Mouse (Mus musculus) brown adipose tissue, adult 24 weeks (tissue): Measurements from ENCODE around the gene Snta1. TPM values are rescaled to one million over a fixed set of nuclear protein-coding genes. Genes with fewer than 3 reads are reported as not detected.

ENCODE experiments used
- H3K27ac ChIP-seq: fragments of 200-500 bp; replicated peaks from 2 replicates; pipeline ENCODE4 v1.5.1; 2012; ENCODE audit warnings: low read depth, mild to moderate bottlenecking, low read length
- H3K4me1 ChIP-seq: fragments of 200-500 bp; 2 replicates; pipeline ENCODE4 v1.6.1; 2012; ENCODE audit warnings: low read length, mixed read lengths; ENCODE audit not compliant: control insufficient read depth, insufficient read depth, insufficient read length
- H3K4me3 ChIP-seq: fragments of 200-500 bp; 2 replicates; pipeline ENCODE4 v1.5.1; 2012; ENCODE audit warnings: low read depth, mild to moderate bottlenecking, low read length, moderate library complexity; ENCODE audit not compliant: insufficient read depth
- polyA plus RNA-seq: library from polyadenylated mRNA; stranded (reverse); fragments of >200 nt; gene quantifications from 2 replicates; pipeline ENCODE4 v1.2.4, GENCODE M21; 2012; ENCODE audit not compliant: missing spikeins, insufficient read depth, insufficient read length

Snta1 gene
- polyA plus RNA-seq, 1 experiment = 17.1 TPM

GRCm38 (mm10) chr2:154407063-154407642 lies 746 bp downstream of the Snta1 start:
- H3K4me1 ChIP-seq = peaks cover 12% of the 10 kb centered on the region; the same call in 1 of the 2 replicates
- peak overlapping the region; percentile 95 for H3K4me3 ChIP-seq
- peak overlapping the region; percentile 73 for H3K27ac ChIP-seq

DNA sequence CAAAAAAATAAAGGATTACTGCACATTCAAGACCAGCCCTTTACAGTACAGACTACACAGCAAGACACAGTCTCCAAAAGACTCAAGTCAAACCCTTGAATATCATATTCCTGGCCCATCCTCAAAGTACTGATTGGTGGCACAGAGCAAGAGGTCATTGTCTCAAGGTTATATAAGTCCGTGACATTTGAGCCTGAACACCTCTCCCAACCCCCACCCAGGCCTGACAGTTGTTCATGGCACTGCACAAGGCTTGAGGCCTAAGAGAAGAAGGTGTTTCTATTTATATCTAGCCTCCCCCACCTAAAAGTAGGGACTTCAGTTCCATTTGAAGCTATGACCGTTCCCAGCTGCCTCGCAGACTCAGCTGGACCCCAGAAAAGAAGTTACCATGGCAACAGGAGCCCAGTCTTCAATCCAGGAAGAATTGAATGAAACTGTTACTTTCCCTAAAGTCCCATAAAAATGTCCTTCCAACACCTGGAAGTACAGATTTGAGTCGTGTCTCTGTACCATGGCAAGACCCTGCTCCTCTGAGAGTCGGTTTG lies 2.4 kb downstream of the Snta1 start:
- Histone ChIP-seq H3K4me3 (no peak overlapping the region), H3K4me1 (peaks cover 12% of the 10 kb centered on the region; the same call in 1 of the 2 replicates), H3K27ac (0 out of 2 replicates have a peak overlapping the region, but pooled peaks have one; percentile 0)

- Histone ChIP-seq H3K27ac (peak overlapping the region; percentile 50; the same call in 1 of the 2 replicates), H3K4me3 (no peak overlapping the region), H3K4me1 (0 out of 2 replicates have a peak, but pooled peaks cover 9% of the 10 kb centered on the region)
Measured at GRCm38 (mm10) chr2:154402811-154403210, 5.1 kb downstream of the Snta1 start.

- Histone ChIP-seq H3K4me1 (0 out of 2 replicates have a peak, but pooled peaks cover 7% of the 10 kb centered on the region), H3K27ac (no peak overlapping the region), H3K4me3 (no peak overlapping the region)
Measured at GRCm38 (mm10) chr2:154401976-154402375, 5.9 kb downstream of the Snta1 start.

GRCm38 (mm10) chr2:154399325-154399724 lies 8.6 kb downstream of the Snta1 start:
- Histone ChIP-seq H3K4me3 (no peak overlapping the region), H3K27ac (0 out of 2 replicates have a peak overlapping the region, but pooled peaks have one; percentile 26), H3K4me1 (0 out of 2 replicates have a peak, but pooled peaks cover 6% of the 10 kb centered on the region)

- Histone ChIP-seq H3K4me3 (no peak overlapping the region), H3K4me1 (0 out of 2 replicates have a peak, but pooled peaks cover 2% of the 10 kb centered on the region), H3K27ac (no peak overlapping the region)
Measured at GRCm38 (mm10) chr2:154398267-154398666, 9.6 kb downstream of the Snta1 start.

DNA sequence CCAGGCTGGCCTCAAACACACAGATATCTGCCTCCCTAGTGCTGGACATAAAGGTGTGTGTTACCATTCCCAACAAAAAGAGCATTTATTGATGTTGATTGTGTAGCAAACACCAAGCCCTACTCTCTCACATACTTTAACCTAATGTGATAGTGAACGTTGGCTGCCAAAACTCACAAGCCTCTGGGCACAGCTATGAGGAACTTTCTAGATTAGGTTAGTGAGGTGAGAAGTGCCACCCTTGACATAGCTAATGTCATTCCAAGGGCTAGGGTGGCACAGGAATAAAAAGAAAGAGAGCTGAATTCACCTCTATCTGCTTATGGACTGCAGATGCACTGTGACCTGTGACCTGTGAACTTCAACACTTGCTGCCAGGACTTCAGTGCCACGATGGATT lies 11.4 kb downstream of the Snta1 start:
- H3K27ac ChIP-seq = no peak overlapping the region
- H3K4me1 ChIP-seq = no peaks in the 10 kb centered on the region
- H3K4me3 ChIP-seq = no peak overlapping the region

DNA sequence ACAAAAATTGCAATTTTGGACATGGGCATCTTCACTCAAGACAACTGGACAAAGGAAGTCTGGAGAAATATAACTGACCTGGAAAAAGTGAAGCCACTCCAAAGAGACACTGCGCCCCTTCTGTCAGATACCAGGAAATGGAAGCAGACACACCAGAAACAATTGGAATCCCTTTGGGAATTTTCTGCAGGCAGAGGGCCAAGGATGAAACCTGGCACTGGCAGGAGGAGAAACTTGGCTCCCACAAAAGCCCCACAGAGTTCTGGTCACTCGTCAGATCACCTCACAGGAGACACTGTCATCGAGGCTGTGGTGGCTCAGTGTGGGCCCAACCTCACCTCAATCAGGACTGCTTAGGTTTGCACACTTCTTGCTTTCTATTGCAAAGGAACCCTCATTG lies 13.3 kb downstream of the Snta1 start:
- peaks cover 2% of the 10 kb centered on the region; the same call in 1 of the 2 replicates for H3K4me1 ChIP-seq
- H3K4me3 ChIP-seq = no peak overlapping the region
- no peak overlapping the region for H3K27ac ChIP-seq

GRCm38 (mm10) chr2:154390180-154390964 lies 17.5 kb downstream of the Snta1 start:
- peaks cover 3% of the 10 kb centered on the region; the same call in 1 of the 2 replicates for H3K4me1 ChIP-seq
- H3K27ac ChIP-seq = peak overlapping the region; percentile 84
- no peak overlapping the region for H3K4me3 ChIP-seq

- no peak overlapping the region for H3K4me3 ChIP-seq
- peak overlapping the region; percentile 19; the same call in 1 of the 2 replicates for H3K27ac ChIP-seq
- H3K4me1 ChIP-seq = peaks cover 14% of the 10 kb centered on the region
Measured at GRCm38 (mm10) chr2:154379103-154379502, 28.8 kb downstream of the Snta1 start.

DNA sequence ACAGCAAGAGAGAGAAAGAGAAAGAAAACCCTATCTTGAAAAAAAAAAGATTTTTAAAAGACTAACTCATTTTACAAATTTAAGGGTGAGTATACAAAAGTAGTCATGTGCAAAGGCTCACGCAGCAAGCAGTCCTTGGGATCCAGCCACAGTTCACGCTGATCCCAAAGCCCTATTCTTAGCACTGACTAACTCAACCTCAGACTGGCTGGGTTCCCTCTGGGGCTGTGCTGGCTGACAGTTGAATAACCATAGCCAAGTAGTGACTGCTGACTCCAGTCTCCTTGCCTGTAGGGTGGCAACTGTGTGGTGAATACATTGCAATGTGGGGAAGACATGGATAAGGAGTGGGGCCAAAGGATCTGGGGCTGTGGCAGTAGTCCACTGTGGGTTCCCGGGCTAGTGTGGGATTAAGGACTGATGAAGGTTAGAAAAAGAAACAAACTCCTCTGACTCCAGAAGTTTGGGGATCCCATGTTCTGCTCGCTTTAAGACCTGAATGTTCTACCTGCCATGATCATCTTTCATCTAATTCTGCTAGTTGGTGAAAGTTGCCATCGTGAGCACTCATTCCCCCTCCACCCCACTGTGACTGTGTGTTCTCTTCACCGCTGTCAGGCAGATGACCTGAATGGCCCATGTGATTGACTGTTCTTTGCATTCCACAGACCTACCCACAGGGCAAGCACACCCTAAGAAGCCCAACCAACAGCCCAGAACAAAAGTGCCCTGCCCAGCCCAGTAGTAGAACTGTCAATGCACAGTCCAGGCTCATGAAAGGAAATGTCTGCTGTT lies 32.9 kb downstream of the Snta1 start:
- H3K4me1 ChIP-seq = peaks cover 21% of the 10 kb centered on the region
- H3K4me3 ChIP-seq = no peak overlapping the region
- H3K27ac ChIP-seq = peak overlapping the region; percentile 90

DNA sequence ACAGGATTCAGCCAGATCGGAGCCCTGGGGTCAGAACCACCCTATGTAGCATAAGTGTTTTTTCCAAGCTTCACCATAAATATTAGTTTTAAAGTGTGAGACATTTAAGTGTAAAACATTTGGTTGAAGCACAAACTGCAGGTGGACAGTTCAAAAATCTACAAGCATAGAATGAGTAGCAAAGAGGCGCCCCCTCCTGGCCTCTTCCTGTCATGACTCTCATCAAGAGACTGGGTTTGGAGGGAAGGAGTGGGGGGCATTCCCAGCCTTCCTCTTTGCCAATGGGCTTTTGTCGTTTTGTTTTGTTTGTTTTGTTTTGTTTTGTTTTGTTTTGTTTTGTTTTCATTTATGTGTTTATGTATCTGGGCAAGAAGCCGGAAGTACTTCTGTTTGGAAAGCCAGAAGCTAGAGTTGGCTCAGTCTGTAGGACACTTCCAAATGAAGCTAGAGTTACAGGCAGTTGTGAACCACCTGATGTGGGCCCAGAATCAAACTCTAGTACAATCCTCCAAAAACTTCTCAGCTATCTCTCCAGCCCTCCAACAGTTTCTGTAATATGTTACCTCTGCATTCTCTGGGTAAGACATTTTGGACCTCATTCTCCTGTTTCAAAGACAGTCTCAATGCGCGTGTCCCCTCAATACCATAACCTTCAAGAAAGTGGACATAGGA lies 33.8 kb downstream of the Snta1 start:
- Histone ChIP-seq H3K4me3 (no peak overlapping the region), H3K4me1 (peaks cover 21% of the 10 kb centered on the region), H3K27ac (peak overlapping the region; percentile 90)

DNA sequence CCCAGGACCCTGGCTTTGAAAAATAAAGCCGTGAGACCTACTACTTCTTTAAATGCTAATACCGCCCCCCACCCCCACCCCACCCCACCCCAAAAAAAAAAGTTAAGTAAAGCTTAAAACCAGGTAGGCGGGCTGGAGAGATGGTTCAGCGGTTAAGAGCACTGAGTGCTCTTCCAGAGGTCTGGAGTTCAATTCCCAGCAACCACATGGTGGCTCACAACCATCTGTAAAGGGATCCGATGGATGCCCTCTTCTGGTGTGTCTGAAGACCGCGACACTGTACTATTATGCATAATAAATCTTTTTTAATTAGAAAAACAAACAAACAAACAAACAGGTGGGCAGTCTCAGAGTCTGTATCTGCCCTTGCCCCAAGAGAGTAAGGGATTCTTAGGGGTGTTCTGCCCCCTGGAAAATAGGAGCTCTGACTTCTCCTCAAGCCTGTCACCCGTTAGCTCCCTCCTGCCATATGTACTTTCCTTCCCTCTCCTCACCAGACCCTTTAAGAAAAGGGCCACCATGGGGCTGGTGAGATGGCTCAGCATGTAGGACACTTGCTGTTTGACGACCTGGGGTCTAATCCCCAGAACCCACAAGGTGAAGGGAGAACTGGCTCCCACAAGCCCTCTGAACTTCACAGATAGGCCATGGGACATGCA lies 34.9 kb downstream of the Snta1 start, which contains the start of gene Cdk5rap1:
Cdk5rap1 (minus strand) TSS at position 169 of the 659 bp plus-strand sequence.
- peaks cover 19% of the 10 kb centered on the region for H3K4me1 ChIP-seq
- H3K27ac ChIP-seq = peak within 1 kb of the TSS; percentile 79
- H3K4me3 ChIP-seq = peak within 1 kb of the TSS; percentile 68
